Mouse (Mus musculus): ENCODE measurements around the gene Rufy3. TPM values are rescaled to one million over a fixed set of nuclear protein-coding genes. Genes with fewer than 3 reads are reported as not detected.

Gene Rufy3
- total RNA-seq, 2 experiments from 2014 or later, result 10.5 to 11.5 TPM

Other genes starting within 250 kb of the Rufy3 start
- gene Prol1, start 247.7 kb upstream of the Rufy3 start, total RNA-seq (2021), result not detected
- gene Amtn, start 188.9 kb upstream of the Rufy3 start, total RNA-seq (2021), result not detected
- not detected for gene Ambn, start 109.0 kb upstream of the Rufy3 start, total RNA-seq (2021)
- gene Enam, start 77.1 kb upstream of the Rufy3 start, total RNA-seq (2021), result not detected
- gene Jchain, start 37.1 kb upstream of the Rufy3 start, total RNA-seq (2021), result under 1 TPM in 1 of 2 experiments, not detected in 1; 0.10 TPM
- 10 to 100 TPM; 19.3 to 19.9 TPM for gene Utp3, start 10.6 kb upstream of the Rufy3 start, total RNA-seq (2021)
- 100 to 1,000 TPM; 206 to 221 TPM for gene Grsf1, start 111.1 kb downstream of the Rufy3 start, total RNA-seq (2021)
- 10 to 100 TPM; 28.0 to 28.3 TPM for gene Mob1b, start 155.8 kb downstream of the Rufy3 start, total RNA-seq (2021)
- gene Dck, start 200.0 kb downstream of the Rufy3 start, total RNA-seq (2021), result 1 to 10 TPM; 3.2 to 3.5 TPM